ENCODE assay signal across 8 mouse cellular contexts in genomic region chr10:39732266-39733100, GRCm38 (mm10). TPM values are rescaled to one million over a fixed set of nuclear protein-coding genes. Genes with fewer than 3 reads are reported as not detected.
DNase-seq lines count a peak whose midpoint lies in the region; ATAC-seq lines count a peak whose summit lies in the region.

No protein-coding gene starts in this region.

- H3K4me3 ChIP-seq in hindbrain, embryonic 10.5 days = peak overlapping the region; percentile 91

- WGBS in hindbrain, embryonic 10.5 days = under 1% methylated on average over 99 of the region's 105 CpGs

- peaks cover 10% of the 10 kb centered on the region; the same call in 1 of the 2 replicates for H3K36me3 ChIP-seq in hindbrain, embryonic 10.5 days

- ATAC-seq in frontal cortex, adult (ENCODE audit: low TSS enrichment) = peak; percentile 77

- no peaks in the 10 kb centered on the region for H3K27me3 ChIP-seq in hindbrain, embryonic 10.5 days (ENCODE audit: insufficient read depth, poor library complexity, severe bottlenecking)

- DNase-seq in MEL-GATA-1-ER (ENCODE audit: extremely low read depth, low read depth) = peak; percentile 19
- peak; percentile 89 for DNase-seq in cerebellum, adult 8-10 months
- peak; percentile 83 for DNase-seq in hindbrain, embryonic 10.5 days (ENCODE audit: low spot score)
- peak; percentile 83 to 88 for DNase-seq in layer of hippocampus, postnatal 14 days (ENCODE audit: low spot score in 2 of 2)
- DNase-seq in lung, postnatal 10 days = peak; percentile 89
- peak; percentile 82 for DNase-seq in ovary, postnatal 36 days (ENCODE audit: low spot score)
- DNase-seq in thymus, postnatal 14 days = peak; percentile 91

- no peaks in the 10 kb centered on the region for H3K9me3 ChIP-seq in hindbrain, embryonic 10.5 days

- peaks cover 18% of the 10 kb centered on the region for H3K4me1 ChIP-seq in hindbrain, embryonic 10.5 days (replicated peaks)

- peak overlapping the region; percentile 97 for H3K27ac ChIP-seq in hindbrain, embryonic 10.5 days

RNA-seq across cellular contexts. Expression of gene Rev3l, which starts 0.6 kb away (rescaled TPM):
- 8.8 and 11.5 TPM in 2 replicates for polyA plus RNA-seq in hindbrain, embryonic 10.5 days (2016; fragmentation: Nextera tagmentation; extraction: Ambion mirVana)
- total RNA-seq in layer of hippocampus, postnatal 14 days (2021) = 10 to 100 TPM; 60.3 to 61.9 TPM

Comparison
In these comparisons a context has a peak if more than half of its experiments do, and no peak if none do; other contexts are left out.
1. Peak in every context shown above with its lines: DNase-seq, ATAC-seq, H3K4me3 ChIP-seq and H3K27ac ChIP-seq.
2. DNase-seq: peak in every context shown above with its lines; median percentile 91 in thymus, postnatal 14 days; 89 in cerebellum, adult 8-10 months; 89 in lung, postnatal 10 days; 86 in layer of hippocampus, postnatal 14 days; 83 in hindbrain, embryonic 10.5 days; 82 in ovary, postnatal 36 days; 19 in MEL-GATA-1-ER.